Mouse (Mus musculus): ENCODE measurements around the gene Arl14ep.

Gene Arl14ep

DNA sequence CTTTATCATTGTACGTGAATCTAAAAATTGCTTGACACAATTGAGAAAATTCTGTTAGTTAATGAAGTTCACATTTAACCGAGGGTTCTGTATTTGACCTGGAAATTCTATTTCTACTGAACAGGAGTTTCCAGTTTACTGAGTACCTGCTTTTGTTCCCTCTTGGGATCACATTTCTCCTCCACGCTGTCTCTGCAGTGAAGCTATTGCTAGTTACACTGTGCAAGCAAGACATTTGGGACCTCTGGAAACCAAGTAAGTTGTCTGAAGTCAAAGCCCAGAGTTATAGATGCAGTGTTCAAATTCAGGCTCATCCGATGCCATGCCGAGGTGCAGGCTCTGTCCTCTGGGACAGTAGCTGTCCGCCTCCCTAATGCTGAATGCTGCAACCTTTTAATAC, 19.2 kb downstream of the Arl14ep start:
- DNase-seq (ENCODE audit: low read depth, low spot score): no peak

DNA sequence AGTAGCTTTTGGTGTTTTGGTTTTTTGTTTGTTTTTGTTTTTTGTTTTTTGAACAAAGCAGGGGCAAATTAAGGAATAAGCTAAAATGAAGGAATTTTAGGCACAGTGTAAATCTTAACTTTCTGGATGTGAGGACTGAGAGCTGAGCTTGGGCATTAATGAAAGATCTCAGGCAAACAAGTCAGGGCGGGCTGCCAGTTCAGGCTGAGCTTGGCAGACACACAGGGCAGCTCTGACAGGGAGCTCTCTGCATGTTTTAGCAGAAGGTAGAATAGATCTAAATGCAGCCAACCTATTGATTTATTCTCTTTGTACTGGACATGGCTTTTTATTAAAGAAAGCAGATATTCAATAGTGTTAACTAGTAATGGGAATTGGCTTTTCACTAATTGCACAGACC, 31.8 kb downstream of the Arl14ep start:
- no peak for DNase-seq (ENCODE audit: low read depth, low spot score)

- DNase-seq (ENCODE audit: low read depth, low spot score): no peak
Observed at GRCm38 (mm10) chr2:106935681-106936080, 38.5 kb downstream of the Arl14ep start.

GRCm38 (mm10) chr2:106929906-106930305, 44.3 kb downstream of the Arl14ep start:
- no peak for DNase-seq (ENCODE audit: low read depth, low spot score)
